Mouse (Mus musculus) erythroblast, adult 5-6 weeks (primary cell): Measurements from ENCODE around the gene Hnrnpl. TPM values are rescaled to one million over a fixed set of nuclear protein-coding genes. Genes with fewer than 3 reads are reported as not detected.

ENCODE experiments used
- ATAC-seq: replicated peaks from 2 replicates; pipeline ENCODE4 v1.8.0; 2016; ENCODE audit warnings: moderate number of reproducible peaks, mild to moderate bottlenecking, moderate TSS enrichment, inconsistent platforms; ENCODE audit not compliant: poor library complexity, low FRiP score, severe bottlenecking
- total RNA-seq, 2 experiments: library from RNA; stranded (forward) in 1 of 2; stranded (reverse) in 1 of 2; fragments of 150-400 nt in 1 of 2; fragments of 200-764, 138-1000 nt in 1 of 2; gene quantifications; 2 replicates each; pipeline versions ENCODE4 v1.2.3 to v1.2.4; 2015 to 2017; ENCODE audit warnings: low replicate concordance in 2 of 2

Gene Hnrnpl
- total RNA-seq, 2 experiments from 2014 or later, result 140 to 172 TPM

DNA sequence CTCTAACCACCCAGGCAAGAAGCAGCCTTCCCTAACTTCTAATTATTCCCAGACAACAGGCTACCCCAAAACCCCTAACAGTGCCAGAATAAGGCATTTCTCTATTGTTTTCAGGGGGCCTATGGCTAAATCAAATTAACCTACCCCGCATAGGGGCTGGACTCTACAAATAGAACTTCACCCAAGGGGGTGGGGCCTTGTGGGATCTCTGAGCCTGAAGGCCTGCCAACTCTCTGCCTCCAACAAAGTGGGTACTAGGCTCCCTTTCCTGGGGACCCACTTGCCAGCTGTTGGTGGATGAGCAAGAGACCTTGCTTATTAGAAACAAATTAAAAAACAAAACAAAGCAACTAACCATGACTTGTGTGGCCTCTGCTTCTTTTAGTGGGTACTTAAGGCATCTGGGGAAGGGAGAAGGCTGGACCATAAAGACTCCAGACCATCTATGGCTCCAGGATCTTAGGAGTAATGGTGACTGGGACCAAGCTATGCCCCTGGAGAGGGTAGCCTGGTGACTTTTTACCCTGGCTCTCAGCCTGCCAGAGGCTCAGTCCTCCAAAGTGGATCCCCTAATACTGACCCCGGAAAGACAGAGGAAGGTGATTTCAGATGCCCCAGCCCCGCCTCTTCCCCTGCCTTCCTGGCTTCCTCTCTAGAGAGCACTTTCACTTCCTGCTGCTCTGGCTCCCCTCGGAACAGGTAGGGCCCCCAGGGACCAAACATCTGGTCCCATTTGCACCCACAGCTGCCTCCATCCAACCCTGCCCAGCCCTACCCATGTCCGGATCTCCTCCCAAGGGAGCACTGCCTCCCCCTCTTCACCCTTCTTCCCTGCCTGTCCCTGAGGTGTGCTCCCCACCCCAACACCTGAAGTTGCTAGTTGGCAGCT lies 19.8 kb upstream of the Hnrnpl start, which contains the start of gene Rinl:
Gene Rinl (plus strand): TSS at position 663 of the 889 bp plus-strand sequence.
- ATAC-seq, result no peak

DNA sequence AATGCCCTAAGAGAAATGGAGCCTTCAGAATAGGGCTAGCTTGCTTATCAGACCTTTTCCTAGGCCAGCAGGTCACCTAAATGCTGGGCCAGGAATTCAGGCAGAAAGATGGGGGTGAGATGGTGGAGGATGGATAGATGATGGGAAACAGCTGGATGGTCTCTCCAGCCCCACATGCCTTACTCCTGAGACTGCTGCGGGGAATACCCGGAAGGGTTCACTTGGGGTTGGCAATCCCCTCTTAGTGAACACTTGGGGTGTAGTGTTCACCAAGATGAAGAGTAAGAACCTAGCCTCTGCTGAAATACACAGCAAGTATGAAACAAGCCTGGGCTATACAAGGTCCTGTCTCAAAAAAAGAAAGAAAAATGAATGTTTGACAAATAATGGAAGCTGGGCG lies 19.1 kb upstream of the Hnrnpl start:
- ATAC-seq, result no peak

DNA sequence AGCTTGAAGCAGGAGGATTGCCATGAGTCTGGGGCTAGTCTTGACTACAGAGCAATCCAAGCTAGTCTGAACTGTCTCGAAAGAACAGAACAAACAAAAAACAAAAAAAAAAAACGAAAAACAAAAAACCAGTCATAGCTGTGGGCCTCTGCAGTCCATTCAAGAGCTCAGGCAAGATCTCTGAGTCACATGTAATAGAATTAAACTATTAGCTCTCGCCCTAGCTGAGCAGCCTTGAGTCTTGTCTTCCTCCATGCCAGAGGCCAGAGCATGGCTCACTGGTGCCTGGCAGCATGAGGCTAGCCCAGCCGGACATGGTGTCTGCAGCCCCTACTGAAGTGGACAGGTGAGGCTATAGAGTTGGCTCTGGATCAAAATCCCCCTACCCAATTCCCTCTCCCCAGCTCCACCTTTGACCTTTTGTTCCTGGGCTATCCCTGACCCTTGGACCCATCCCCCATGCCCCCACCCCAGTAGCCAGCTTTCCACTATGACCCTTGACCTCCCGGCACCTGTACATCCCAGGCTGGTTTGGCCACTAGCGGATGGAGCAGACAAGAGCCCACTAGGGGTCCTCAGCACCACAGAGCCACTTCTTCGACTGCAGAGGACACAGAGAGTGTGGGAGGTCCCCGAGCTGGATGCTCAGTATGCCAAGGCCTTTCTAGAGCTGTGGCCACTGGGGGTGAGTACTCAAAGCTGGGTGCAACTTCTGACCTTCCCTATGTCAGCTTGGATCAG lies 18.1 kb upstream of the Hnrnpl start:
- no peak for ATAC-seq

DNA sequence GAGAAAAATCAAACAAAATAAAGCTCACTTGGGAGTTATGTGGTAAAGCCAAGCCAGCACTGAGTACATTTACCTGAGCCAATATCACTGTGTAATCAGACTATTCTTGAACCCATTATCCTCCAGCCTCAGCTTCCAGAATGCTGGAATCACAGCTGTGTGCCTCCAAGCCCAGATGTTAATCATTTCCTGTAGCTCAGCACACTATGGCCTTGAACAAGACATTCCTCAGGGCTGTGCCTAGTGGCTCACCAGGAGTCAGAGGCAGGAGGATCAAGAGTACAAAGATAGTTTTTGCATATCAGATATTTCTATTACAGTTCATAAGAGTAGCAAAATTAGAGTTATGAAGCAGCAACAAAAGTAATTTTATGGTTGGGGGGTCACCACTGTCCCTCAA lies 16.6 kb upstream of the Hnrnpl start:
- no peak for ATAC-seq

DNA sequence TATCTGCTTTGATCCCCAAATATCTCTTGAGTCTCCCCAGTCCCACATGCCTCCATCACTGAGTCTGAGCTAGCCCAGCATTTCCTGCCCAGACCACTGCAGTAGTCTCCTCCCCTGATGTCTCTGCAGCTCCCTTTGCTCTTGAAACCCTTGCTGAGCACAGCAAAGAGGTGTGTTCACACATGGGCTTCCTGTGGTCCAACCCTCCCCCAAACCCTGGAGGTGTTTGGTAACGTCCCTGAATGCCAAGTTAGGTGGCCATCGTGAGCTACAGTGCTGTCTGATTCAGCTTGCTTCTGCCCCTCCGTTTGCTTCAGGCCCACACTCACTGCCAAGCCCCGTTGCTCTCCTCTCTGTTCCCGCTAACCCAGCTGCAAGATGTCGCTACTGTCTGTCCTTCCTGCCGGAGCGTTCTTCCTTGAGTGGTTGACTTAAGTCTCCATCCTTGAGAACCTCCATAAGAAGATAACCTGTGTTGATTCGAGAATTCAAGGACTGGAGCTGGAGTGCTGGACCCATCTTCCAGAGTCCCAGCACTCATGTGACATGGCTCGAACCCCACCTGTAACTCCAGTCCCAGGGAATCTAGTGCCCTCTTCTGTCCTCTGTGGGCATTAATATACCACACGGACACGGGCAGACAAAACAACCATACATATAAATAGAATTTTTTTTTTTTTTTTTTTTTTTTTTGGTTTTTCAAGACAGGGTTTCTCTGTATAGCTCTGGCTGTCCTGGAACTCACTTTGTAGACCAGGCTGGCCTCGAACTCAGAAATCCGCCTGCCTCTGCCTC lies 15.8 kb upstream of the Hnrnpl start:
- ATAC-seq, result no peak

DNA sequence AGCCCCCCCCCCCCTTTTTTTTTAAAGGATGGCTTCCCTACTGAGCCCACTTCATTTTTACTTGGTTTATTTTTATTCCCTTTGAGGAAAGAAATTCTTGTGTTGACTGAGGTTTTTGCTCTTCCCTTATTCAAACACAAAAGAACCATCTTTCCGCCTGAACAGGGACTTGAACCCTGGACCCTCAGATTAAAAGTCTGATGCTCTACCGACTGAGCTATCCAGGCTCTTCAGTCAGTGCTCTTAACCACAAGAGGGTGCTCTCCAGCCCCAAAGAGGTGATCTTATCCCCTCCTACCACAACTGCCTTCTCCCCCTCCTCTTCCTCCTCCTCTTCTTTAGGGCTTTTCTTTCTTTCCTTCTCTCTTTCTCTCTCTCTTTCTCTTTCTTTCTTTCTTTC lies 14.5 kb upstream of the Hnrnpl start:
- ATAC-seq, result no peak

DNA sequence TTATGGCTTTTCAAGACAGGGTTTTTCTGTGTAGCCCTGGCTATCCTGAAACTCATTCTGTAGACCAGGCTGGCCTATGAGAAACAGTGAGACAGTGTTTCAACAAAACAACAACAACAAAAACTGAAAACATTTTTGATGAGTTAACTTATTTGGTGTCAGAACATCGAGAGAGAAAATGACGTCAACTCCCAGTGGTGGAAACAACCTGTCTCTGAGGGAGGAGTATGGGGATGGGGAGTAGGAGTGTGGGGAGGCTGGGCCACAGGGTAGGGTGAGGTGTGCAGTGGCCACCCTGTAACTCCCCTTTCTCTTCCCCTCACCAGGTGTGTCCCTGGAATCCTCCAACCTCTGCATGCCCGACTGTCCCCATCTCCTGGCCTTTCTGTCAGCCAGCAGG lies 13.8 kb upstream of the Hnrnpl start:
- ATAC-seq, result no peak

DNA sequence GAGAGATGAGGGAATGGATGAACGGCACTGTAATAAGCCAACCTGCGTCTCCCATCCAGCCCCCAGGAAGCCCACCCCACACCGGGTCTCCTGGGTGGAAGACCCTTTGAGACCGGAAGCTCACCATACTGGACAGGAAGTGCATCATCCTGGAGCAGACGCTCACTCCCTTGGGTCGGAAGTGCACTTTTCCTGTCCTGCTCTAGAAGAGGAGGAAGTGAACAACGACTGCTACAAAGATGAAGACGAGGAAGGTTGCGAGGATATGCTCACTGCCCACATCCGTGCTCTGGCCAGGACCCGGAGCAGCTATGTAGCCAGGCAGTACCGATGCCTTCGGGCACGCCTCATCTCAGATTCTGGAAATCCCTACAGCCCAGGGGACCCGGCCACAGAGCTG lies 12.5 kb upstream of the Hnrnpl start:
- ATAC-seq, result 0 out of 2 replicates have a peak, but pooled peaks have one; percentile 32

DNA sequence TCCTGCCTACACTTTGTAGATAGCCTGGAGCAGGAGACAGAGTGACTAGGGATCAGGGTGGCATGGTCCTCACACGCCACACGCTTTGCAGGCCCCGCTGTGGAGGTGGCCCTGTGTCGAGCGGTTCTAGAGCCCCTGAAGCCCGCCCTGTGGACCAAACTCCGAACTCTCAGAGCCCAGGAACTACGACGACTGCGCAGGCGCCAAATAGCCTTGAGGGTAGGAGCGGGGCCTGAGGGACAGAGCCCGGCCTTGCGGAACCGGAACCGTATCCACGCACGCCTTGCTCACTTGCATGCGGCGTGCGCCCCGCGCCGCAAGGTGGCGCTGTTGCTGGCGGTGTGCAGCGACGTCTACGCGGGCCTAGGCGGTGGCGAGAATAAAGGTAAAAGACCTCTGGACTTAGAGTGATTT lies 11.8 kb upstream of the Hnrnpl start:
- peak; percentile 87 for ATAC-seq

DNA sequence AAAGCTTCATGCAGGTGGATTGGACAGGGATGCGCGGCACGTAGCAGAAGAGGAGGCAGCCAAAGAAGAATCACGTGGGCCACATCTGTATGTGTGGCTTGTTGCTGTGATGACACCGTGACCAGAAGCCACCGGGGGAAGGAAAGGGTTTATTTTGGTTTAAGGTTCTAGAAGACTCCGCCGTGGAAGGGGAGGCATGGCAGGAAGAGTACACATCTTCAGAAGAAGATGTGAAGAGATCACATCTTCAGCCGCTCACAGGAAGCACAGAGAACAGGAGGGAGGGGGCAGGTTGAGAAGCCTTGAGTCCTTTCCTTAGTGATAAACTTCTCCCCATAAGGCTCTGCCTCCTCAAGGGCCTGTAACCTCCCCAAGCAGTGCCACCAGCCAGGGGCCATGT lies 8.3 kb upstream of the Hnrnpl start:
- no peak for ATAC-seq

DNA sequence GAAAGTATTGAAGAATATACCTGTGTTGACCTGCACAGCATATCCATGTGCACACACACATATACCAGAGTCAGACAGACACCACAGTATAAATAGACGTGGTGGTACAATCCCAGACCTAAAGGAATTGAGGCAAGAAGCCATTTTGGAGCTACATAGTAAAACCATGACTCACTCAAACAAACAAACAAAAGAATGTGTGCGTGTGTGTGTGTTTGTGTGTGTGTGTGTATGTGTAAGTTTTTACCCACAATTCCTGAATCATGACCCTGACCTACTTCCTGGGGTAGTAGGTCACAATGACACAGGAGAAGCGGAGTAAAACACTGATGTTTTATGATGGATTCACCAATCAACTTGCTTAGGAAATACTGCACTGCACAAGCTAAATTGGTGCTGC lies 6.9 kb upstream of the Hnrnpl start:
- no peak for ATAC-seq

DNA sequence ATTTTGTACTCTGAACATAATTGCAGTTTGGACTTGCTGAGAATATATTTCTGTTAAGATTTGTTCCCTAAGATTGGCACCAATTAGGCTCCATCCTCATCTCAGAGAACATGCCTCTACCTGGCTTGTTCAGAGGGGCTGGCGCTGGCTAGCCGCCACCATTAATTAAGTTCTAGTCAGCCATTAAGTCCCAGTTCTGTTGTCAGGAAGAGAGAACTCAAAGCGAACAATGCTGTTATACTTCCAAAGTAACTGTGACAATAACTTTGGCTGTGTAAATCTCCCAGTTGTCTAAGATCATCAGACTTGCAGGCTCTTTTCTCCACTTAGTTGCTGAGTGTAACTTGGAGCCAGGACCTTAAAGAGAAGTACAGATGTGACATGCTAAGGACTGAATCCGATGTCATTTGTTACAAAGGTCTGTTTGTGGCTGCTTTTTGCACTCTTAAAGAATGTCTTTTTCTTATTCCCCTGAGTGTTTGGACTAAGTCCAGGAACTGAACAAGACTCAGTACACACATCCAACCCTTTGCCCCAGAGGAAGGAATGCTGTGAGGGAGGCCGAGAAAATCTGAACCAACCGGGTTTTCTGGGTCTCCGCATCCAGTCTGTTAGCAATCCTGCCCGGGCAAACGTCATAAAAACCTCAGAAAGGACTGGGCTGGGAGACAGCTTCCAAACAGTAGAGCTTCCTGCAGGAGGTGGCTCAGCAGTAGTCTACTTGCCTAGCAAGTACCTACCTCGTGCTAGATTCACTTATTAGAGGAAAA lies 6.3 kb upstream of the Hnrnpl start:
- ATAC-seq, result no peak

DNA sequence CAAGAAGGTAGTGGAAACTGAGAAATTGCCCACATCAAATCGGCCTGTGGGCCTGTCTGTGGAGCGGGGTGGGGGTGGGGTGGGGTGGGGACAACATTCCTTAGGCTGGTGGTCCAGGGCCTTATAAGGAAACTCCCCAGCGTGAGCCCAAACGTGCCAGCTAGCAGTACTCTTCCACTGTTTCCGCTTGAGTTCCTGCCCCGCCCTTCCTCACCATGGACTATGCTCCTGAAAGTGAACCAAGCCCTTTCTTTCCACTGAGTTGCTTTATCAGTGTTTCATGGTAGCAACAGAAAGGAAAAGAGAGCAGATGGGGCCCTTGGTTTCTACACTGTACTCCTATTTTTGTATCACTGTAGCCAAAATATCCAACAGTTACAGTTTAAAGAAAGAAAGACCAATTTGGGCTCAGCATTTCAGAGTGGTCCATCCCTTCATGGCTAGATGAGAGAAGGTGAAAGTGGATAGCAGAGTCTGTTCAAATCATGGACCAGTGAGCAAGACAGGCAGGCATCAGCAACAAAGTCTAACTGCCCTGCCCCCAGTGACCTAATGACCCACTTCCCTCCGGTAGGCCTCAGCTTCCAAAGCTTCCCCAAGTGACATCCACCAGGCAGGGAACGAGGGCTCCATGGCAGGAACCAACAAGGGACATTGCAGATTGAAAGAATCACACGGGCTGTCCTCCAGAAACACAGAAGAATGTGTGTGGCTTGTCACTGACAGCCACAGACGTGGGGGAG lies 5.3 kb upstream of the Hnrnpl start:
- no peak for ATAC-seq

DNA sequence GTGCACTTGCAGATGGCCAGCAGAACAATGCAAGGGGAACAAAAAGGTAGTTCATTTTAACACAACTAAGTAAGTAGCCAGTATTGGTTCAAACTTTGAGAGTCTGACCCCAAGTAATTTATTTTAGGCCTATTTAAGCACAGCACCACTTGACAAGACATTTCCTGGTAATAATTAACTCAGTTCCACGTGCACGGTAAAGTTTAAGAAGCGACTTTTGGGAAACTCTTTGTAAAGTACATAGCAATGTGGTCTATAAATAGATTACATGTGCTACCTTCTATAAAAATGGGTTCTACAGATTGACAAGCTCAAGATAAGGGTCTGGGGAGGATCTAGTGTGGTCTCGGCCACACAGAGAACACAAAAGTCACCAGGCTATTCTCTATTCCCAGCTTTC lies 4.6 kb upstream of the Hnrnpl start:
- ATAC-seq, result no peak

DNA sequence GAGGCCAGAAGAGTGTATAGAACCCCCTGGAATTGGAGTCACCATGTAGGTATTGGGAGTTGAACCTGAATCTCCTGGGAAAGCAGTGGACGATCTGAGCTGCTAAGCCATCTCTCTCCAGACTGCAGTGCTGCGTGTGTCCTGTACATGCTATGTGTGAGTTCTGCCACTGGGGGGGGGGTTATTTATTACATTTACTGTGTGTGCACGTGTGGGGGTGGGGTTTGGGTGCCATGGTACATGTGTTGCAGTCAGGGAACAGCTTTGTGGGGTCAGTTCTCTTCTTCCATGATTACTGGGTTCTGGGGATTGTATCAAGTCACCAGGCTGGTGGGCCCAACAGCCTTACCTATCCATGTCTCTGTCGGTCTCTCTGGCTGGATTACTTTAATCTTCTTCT lies 1.5 kb upstream of the Hnrnpl start:
- ATAC-seq, result no peak

DNA sequence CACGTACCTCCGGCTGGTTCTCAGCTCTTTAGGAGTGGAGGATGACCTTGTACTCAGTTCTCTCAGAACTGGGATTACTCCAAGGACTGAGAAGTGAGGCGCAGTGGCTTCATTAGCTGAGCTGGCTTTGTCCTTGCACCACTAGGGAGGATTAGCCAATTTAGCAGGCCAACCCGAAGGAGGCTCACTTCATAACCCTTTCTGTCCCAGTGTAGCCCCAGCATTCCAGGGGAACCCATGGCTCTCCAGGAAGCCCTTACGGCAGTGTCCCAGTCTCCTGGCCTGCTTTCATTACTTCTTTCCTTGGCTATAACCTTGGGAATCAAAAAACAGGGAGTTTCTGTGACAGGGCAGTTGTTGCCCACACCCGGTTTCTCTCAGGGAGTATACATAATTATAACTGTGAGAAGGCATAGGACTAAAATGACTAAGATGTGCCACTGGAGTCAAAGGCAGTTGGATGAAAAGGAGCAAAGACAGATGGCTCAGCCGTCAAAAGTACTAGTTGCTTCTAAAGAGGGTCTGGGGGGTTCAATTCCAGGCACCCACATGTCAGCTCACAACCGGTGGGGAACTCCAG lies 610 bp upstream of the Hnrnpl start:
- no peak for ATAC-seq

DNA sequence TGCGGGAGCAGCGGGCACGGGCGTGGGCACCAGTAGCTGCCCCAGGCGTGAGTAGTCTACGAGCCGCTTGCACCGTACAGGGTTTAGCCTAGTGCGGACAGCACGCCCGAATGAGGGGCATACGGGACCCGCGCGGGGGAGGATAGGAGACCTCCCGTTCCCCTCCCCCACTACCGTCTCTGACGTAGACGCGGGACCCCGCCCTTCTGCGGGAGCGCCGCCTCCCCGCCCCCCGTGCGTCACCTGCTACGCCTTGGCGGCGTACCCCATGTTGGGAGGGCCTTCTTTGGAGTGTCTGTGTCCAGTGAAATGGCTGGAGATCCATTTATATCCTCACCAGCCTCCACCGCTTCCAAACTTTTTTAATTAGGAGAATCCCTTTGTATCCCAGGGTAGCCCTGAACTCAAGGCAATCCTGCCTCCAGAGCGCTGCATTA lies 634 bp downstream of the Hnrnpl start:
- ATAC-seq, result peak; percentile 65

DNA sequence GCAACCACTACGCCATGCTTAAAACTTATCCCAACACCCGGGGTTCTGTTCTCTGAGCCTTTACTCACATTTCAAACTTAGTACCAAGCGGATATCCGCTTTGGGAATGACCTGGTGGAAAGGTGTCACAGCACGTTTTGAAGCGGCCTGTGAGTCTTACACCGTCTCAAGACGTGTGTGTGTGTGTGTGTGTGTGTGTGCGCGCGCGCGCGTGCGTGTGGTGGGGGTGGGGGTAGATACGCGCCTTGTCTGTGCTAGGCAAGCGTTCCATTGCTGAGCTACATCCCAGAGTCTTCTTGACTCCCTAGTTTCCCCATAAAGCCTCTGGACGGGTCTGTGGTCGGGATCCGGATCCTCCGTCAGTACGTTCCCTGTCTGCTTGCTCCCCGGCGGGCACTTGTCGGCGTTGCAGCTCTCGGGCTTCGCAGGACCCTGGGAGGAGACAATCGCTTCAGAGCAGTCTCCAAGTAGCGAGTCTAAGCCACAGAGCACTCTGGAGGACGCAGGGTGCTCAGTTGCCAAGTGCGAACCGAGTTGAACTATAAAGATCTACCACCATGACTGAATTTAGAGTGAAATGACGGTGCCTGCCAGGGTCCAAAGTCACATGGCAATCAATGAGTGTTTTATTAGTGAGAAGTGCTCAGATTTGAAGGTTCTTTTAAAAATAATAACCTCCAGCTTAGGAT lies 1.2 kb downstream of the Hnrnpl start:
- ATAC-seq, result no peak
